Mouse (Mus musculus) stomach, postnatal 0 days (tissue): ENCODE results near the gene Cdh11.

Experiments
- CTCF ChIP-seq: IDR thresholded peaks from 2 replicates; pipeline ENCODE4 v1.5.1; 2016; ENCODE audit warnings: antibody characterized with exemption, low read depth, mild to moderate bottlenecking, moderate library complexity
- EP300 ChIP-seq: optimal IDR thresholded peaks from 2 replicates; pipeline ENCODE3; 2016; ENCODE audit warnings: antibody characterized with exemption

GRCm38 (mm10) chr8:102698232-102698837 is 87.1 kb downstream of the Cdh11 start:
- no peak for TF ChIP-seq EP300
- no peak for TF ChIP-seq CTCF
